Mouse (Mus musculus) kidney, adult 10 weeks (tissue): ENCODE results near the gene Gm8720. TPM values are rescaled to one million over a fixed set of nuclear protein-coding genes. Genes with fewer than 3 reads are reported as not detected.

ENCODE experiments used
- polyA plus RNA-seq: library from polyadenylated mRNA; stranded (reverse); fragments of 350-450 nt; fragmentation: Illumina TruSeq; extraction: RNeasy Lipid Tissue Mini Kit (QIAGEN cat#74804); gene quantifications from one replicate; pipeline ENCODE4 v1.2.3, GENCODE M21; 2014; ENCODE audit warnings: low read depth, low replicate concordance

The Gm8720 gene
- not detected for polyA plus RNA-seq

GRCm38 (mm10) chr7:23067356-23067755 lies at the start of gene Gm8720:
Gm8720 (minus strand) TSS chr7:23067456.

GRCm38 (mm10) chr7:23055240-23055639 lies 12.0 kb downstream of the Gm8720 start, which contains the start of gene Vmn1r163:
Vmn1r163 (plus strand) TSS chr7:23055540.

GRCm38 (mm10) chr7:23019823-23020222 lies 47.4 kb downstream of the Gm8720 start, which contains the start of gene Gm4216:
Gm4216 (minus strand) TSS chr7:23019923.

Other genes starting within 250 kb of the Gm8720 start
- not detected for gene Vmn1r159, start 223.9 kb downstream of the Gm8720 start, polyA plus RNA-seq
- not detected for gene Vmn1r160, start 196.2 kb downstream of the Gm8720 start, polyA plus RNA-seq
- gene Gm4214, start 82.8 kb downstream of the Gm8720 start, polyA plus RNA-seq, result not detected
- not detected for gene Gm4216, start 47.5 kb downstream of the Gm8720 start, polyA plus RNA-seq
- gene Vmn1r163, start 11.9 kb downstream of the Gm8720 start, polyA plus RNA-seq, result not detected
- not detected for gene Gm10662, start 77.0 kb upstream of the Gm8720 start, polyA plus RNA-seq
- not detected for gene Vmn1r165, start 149.9 kb upstream of the Gm8720 start, polyA plus RNA-seq
- gene Vmn1r166, start 184.2 kb upstream of the Gm8720 start, polyA plus RNA-seq, result not detected
- not detected for gene Gm6902, start 211.4 kb upstream of the Gm8720 start, polyA plus RNA-seq
- not detected for gene Nlrp4e, start 233.7 kb upstream of the Gm8720 start, polyA plus RNA-seq